22 mouse cellular contexts compared by ENCODE assay signal in genomic region chr19:29167938-29168337, GRCm38 (mm10).
"Had no signal": no experiment of that assay in that cellular context is flagged by ENCODE, and none has a peak within 500 bp of the region (broad histone marks: within the 10 kb centered on the region; RNA-seq: fewer than 3 reads in every experiment).

No protein-coding gene starts in this region.

- H3K9ac ChIP-seq: kidney, embryonic 15.5 days; limb, embryonic 12.5 days; limb, embryonic 15.5 days; liver, embryonic 14.5 days; liver, postnatal 0 days; lung, embryonic 14.5 days; midbrain, embryonic 12.5 days; midbrain, embryonic 15.5 days; neural tube, embryonic 13.5 days had no signal

- H3K4me3 ChIP-seq: kidney, embryonic 15.5 days; limb, embryonic 12.5 days; limb, embryonic 15.5 days; midbrain, embryonic 12.5 days; midbrain, embryonic 15.5 days; myocyte; neural tube, embryonic 13.5 days had no signal

- H3K4me1 ChIP-seq: kidney, embryonic 15.5 days; limb, embryonic 12.5 days; limb, embryonic 15.5 days; midbrain, embryonic 12.5 days; midbrain, embryonic 15.5 days; neural tube, embryonic 13.5 days had no signal

- H3K27me3 ChIP-seq: kidney, embryonic 15.5 days; limb, embryonic 12.5 days; limb, embryonic 15.5 days; midbrain, embryonic 12.5 days; midbrain, embryonic 15.5 days; neural tube, embryonic 13.5 days had no signal

- ATAC-seq: liver, postnatal 0 days; lung, postnatal 0 days; midbrain, embryonic 15.5 days had no signal

- H3K36me3 ChIP-seq: kidney, embryonic 15.5 days; limb, embryonic 12.5 days; limb, embryonic 15.5 days; midbrain, embryonic 12.5 days; midbrain, embryonic 15.5 days; neural tube, embryonic 13.5 days had no signal

- H3K9me3 ChIP-seq: kidney, embryonic 15.5 days; limb, embryonic 12.5 days; limb, embryonic 15.5 days; midbrain, embryonic 15.5 days; neural tube, embryonic 13.5 days had no signal

- H3K27ac ChIP-seq: kidney, embryonic 15.5 days; limb, embryonic 12.5 days; limb, embryonic 15.5 days; liver, embryonic 14.5 days; midbrain, embryonic 12.5 days; midbrain, embryonic 15.5 days; neural tube, embryonic 13.5 days had no signal

- DNase-seq: kidney, adult 8-10 months; kidney, postnatal 10 days; kidney, postnatal 36 days; left cerebral cortex, postnatal 4 days; liver, postnatal 0 days; lung, embryonic 14.5 days; lung, postnatal 36 days; retina, postnatal 1 day; right cerebral cortex, postnatal 25 days; thymus, adult 18-20 months; thymus, postnatal 14 days; thymus, postnatal 4 days had no signal

- H3K4me2 ChIP-seq: kidney, embryonic 15.5 days; limb, embryonic 12.5 days; limb, embryonic 15.5 days; liver, embryonic 11.5 days; lung, embryonic 14.5 days; midbrain, embryonic 12.5 days; midbrain, embryonic 15.5 days; neural tube, embryonic 13.5 days had no signal
